Mouse (Mus musculus) cerebellum, adult 2 months (tissue): Measurements from ENCODE around the gene Xpnpep2.

Experiments used
- CTCF ChIP-seq: fragments of 200-500 bp; IDR thresholded peaks from 2 replicates; pipeline ENCODE4 v1.5.1; 2011; ENCODE audit warnings: low read depth, mild to moderate bottlenecking, control low read depth, low read length, moderate library complexity, borderline replicate concordance; ENCODE audit not compliant: insufficient read depth
- POLR2A ChIP-seq: fragments of 200-500 bp; IDR thresholded peaks from 2 replicates; pipeline ENCODE4 v1.6.1; 2011; ENCODE audit warnings: low read length, control low read depth, borderline replicate concordance; ENCODE audit not compliant: insufficient read depth

DNA sequence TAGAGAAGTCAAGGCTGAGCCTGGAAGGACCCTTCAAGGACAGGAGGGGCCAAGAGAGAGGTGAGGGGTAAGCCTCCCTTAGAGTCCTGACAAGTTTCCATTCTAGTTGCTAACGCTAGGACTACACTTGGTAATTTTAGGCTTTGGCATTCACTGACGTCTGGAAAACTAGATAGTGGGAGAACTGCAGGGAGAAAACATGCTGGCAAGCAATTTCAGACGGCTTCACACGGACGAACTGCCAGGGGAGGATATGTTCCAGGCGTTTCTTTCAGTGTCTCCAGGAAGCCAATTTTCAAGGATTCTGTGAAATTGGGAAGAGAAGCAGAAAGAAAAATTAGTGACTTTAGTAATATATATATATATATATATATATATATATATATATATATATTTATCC lies 73.3 kb downstream of the Xpnpep2 start:
- no peak for TF ChIP-seq POLR2A
- TF ChIP-seq CTCF = no peak
